Mouse (Mus musculus): ENCODE measurements around the gene Otud6a. TPM values are rescaled to one million over a fixed set of nuclear protein-coding genes. Genes with fewer than 3 reads are reported as not detected.

The Otud6a gene
- polyA plus RNA-seq, 1 experiment = not detected

GRCm38 (mm10) chrX:100443532-100443931 is 14.7 kb downstream of the Otud6a start:
- no peaks in the 10 kb centered on the region for H3K36me3 ChIP-seq (ENCODE audit: control insufficient read depth)
- H3K4me1 ChIP-seq (ENCODE audit: control insufficient read depth) = no peaks in the 10 kb centered on the region
- H3K9me3 ChIP-seq (ENCODE audit: control insufficient read depth, low read length) = no peaks in the 10 kb centered on the region
- no peaks in the 10 kb centered on the region for H3K27me3 ChIP-seq (ENCODE audit: control insufficient read depth)
- no peak overlapping the region for H3K4me3 ChIP-seq (replicated peaks)
- TF ChIP-seq TAL1 (IDR thresholded peaks at IDR 0.05; ENCODE audit: low read length) (no peak), GATA1 (IDR thresholded peaks at IDR 0.05; ENCODE audit: low read length) (no peak)

- Histone ChIP-seq H3K4me3 (replicated peaks) (no peak overlapping the region), H3K9me3 (ENCODE audit: control insufficient read depth, low read length) (no peaks in the 10 kb centered on the region)
- TF ChIP-seq TAL1 (IDR thresholded peaks at IDR 0.05; ENCODE audit: low read length) = no peak
- no peak for TF ChIP-seq GATA1 (IDR thresholded peaks at IDR 0.05; ENCODE audit: low read length)
Measured at GRCm38 (mm10) chrX:100468047-100468446, 39.2 kb downstream of the Otud6a start.

GRCm38 (mm10) chrX:100470126-100470525 is 41.3 kb downstream of the Otud6a start:
- H3K36me3 ChIP-seq (ENCODE audit: control insufficient read depth) = no peaks in the 10 kb centered on the region
- no peak overlapping the region for H3K4me3 ChIP-seq (replicated peaks)
- H3K9me3 ChIP-seq (ENCODE audit: control insufficient read depth, low read length) = no peaks in the 10 kb centered on the region
- TF ChIP-seq TAL1 (IDR thresholded peaks at IDR 0.05; ENCODE audit: low read length) = no peak
- TF ChIP-seq GATA1 (IDR thresholded peaks at IDR 0.05; ENCODE audit: low read length) = no peak
- peaks cover 2% of the 10 kb centered on the region; the same call in 1 of the 2 replicates for H3K27me3 ChIP-seq (ENCODE audit: control insufficient read depth)
- peaks cover 4% of the 10 kb centered on the region for H3K4me1 ChIP-seq (ENCODE audit: control insufficient read depth)

More at GRCm38 (mm10) chrX:100468047-100468446, 39.2 kb downstream of the Otud6a start:
- no peaks in the 10 kb centered on the region for H3K4me1 ChIP-seq (ENCODE audit: control insufficient read depth)
- H3K36me3 ChIP-seq (ENCODE audit: control insufficient read depth) = no peaks in the 10 kb centered on the region
- H3K27me3 ChIP-seq (ENCODE audit: control insufficient read depth) = peaks cover 2% of the 10 kb centered on the region; the same call in 1 of the 2 replicates

- H3K36me3 ChIP-seq (ENCODE audit: control insufficient read depth) = no peaks in the 10 kb centered on the region
- no peaks in the 10 kb centered on the region for H3K9me3 ChIP-seq (ENCODE audit: control insufficient read depth, low read length)
- H3K4me1 ChIP-seq (ENCODE audit: control insufficient read depth) = peaks cover 17% of the 10 kb centered on the region
- TF ChIP-seq TAL1 (IDR thresholded peaks at IDR 0.05; ENCODE audit: low read length) (no peak), GATA1 (IDR thresholded peaks at IDR 0.05; ENCODE audit: low read length) (no peak)
- H3K27me3 ChIP-seq (ENCODE audit: control insufficient read depth) = peaks cover 2% of the 10 kb centered on the region; the same call in 1 of the 2 replicates
- no peak overlapping the region for H3K4me3 ChIP-seq (replicated peaks)
Measured at GRCm38 (mm10) chrX:100471491-100471890, 42.7 kb downstream of the Otud6a start.

- peaks cover 21% of the 10 kb centered on the region for H3K4me1 ChIP-seq (ENCODE audit: control insufficient read depth)
- TF ChIP-seq TAL1 (IDR thresholded peaks at IDR 0.05; ENCODE audit: low read length) (no peak), GATA1 (IDR thresholded peaks at IDR 0.05; ENCODE audit: low read length) (no peak)
- peaks cover 2% of the 10 kb centered on the region; the same call in 1 of the 2 replicates for H3K27me3 ChIP-seq (ENCODE audit: control insufficient read depth)
- no peak overlapping the region for H3K4me3 ChIP-seq (replicated peaks)
- H3K36me3 ChIP-seq (ENCODE audit: control insufficient read depth) = no peaks in the 10 kb centered on the region
- no peaks in the 10 kb centered on the region for H3K9me3 ChIP-seq (ENCODE audit: control insufficient read depth, low read length)
Measured at GRCm38 (mm10) chrX:100475569-100476223, 46.9 kb downstream of the Otud6a start.

Other genes with a start within 250 kb of the Otud6a start
- gene Awat2, start 13.7 kb downstream of the Otud6a start, polyA plus RNA-seq (2012) = not detected in 2 replicates
- 1.7 TPM in 2 replicates for gene Igbp1, start 65.3 kb downstream of the Otud6a start, polyA plus RNA-seq (2012)
- not detected in 2 replicates for gene Dgat2l6, start 95.8 kb downstream of the Otud6a start, polyA plus RNA-seq (2012)
- gene Awat1, start 143.2 kb downstream of the Otud6a start, polyA plus RNA-seq (2012) = not detected in 2 replicates
- not detected in 2 replicates for gene P2ry4, start 165.9 kb downstream of the Otud6a start, polyA plus RNA-seq (2012)
- gene Arr3, start 176.5 kb downstream of the Otud6a start, polyA plus RNA-seq (2012) = not detected in 2 replicates
- 0.61 and 0.92 TPM in 2 replicates for gene Kif4, start 196.7 kb downstream of the Otud6a start, polyA plus RNA-seq (2012)
- gene Pdzd11, start 197.6 kb downstream of the Otud6a start, polyA plus RNA-seq (2012) = 2.0 and 3.0 TPM in 2 replicates